In genomic region chr19:47013340-47014158, GRCm38 (mm10) we compare ENCODE assay signal across 10 mouse cellular contexts. TPM values are rescaled to one million over a fixed set of nuclear protein-coding genes. Genes with fewer than 3 reads are reported as not detected.
DNase-seq lines count a peak whose midpoint lies in the region; ATAC-seq and TF ChIP-seq lines count a peak whose summit lies in the region.
"Had no signal": no experiment of that assay in that cellular context is flagged by ENCODE, and none has a peak within 500 bp of the region (broad histone marks: within the 10 kb centered on the region; RNA-seq: fewer than 3 reads in every experiment).

No protein-coding gene starts in this region.

- H3K4me3 ChIP-seq in neural tube, embryonic 11.5 days (ENCODE audit: low read depth, low read length) = peak overlapping the region; percentile 58
- peak overlapping the region; percentile 85 for H3K4me3 ChIP-seq in hindbrain, embryonic 16.5 days (ENCODE audit: low read length)
- H3K4me3 ChIP-seq in olfactory bulb, adult 2 months (ENCODE audit: insufficient read depth, low read depth, low read length) = peak overlapping the region; percentile 57
- H3K4me3 ChIP-seq: heart, adult 2 months had no signal

- no peak for TF ChIP-seq POLR2A in olfactory bulb, adult 2 months (IDR thresholded peaks at IDR 0.05; ENCODE audit: insufficient read depth, low read depth, low read length)

- 13% methylated on average over 20 of the region's 20 CpGs for WGBS in neural tube, embryonic 11.5 days
- WGBS in hindbrain, embryonic 16.5 days = 6% methylated on average over 20 of the region's 20 CpGs
- 10% methylated on average over 20 of the region's 20 CpGs for WGBS in olfactory bulb, adult 2 months

- TF ChIP-seq CTCF in olfactory bulb, adult 2 months (IDR thresholded peaks at IDR 0.05; ENCODE audit: insufficient read depth, low read depth, low read length) = no peak

- no peaks in the 10 kb centered on the region for H3K9me3 ChIP-seq in neural tube, embryonic 11.5 days (ENCODE audit: control insufficient read depth, low read length)
- H3K9me3 ChIP-seq in hindbrain, embryonic 16.5 days (ENCODE audit: control insufficient read depth, low read length) = no peaks in the 10 kb centered on the region

- peak overlapping the region; percentile 57 for H3K9ac ChIP-seq in neural tube, embryonic 11.5 days (ENCODE audit: low read length)
- H3K9ac ChIP-seq in hindbrain, embryonic 16.5 days (ENCODE audit: low read depth, low read length) = peak overlapping the region; percentile 91
- H3K9ac ChIP-seq: liver, postnatal 0 days had no signal

- peaks cover 40% of the 10 kb centered on the region for H3K27me3 ChIP-seq in neural tube, embryonic 11.5 days (ENCODE audit: control insufficient read depth, insufficient read depth, low read length)
- peaks cover 2% of the 10 kb centered on the region for H3K27me3 ChIP-seq in hindbrain, embryonic 16.5 days (replicated peaks; ENCODE audit: control insufficient read depth, insufficient read depth, low read length)

- peak; percentile 44 to 46 for DNase-seq in cerebellum, postnatal 14 days
- DNase-seq in neural tube, embryonic 11.5 days (ENCODE audit: low spot score) = peak; percentile 34
- no peak for DNase-seq in neural tube, embryonic 10.5 days (ENCODE audit: extremely low spot score, low spot score)
- DNase-seq in testis, postnatal 14 days (ENCODE audit: low spot score) = no peak
- DNase-seq: heart, adult 2 months; liver, postnatal 0 days had no signal

- peak overlapping the region; percentile 65 for H3K4me2 ChIP-seq in neural tube, embryonic 11.5 days (ENCODE audit: low read depth)
- H3K4me2 ChIP-seq in hindbrain, embryonic 16.5 days (ENCODE audit: low read length) = peak overlapping the region; percentile 69

- ATAC-seq in cerebellum, adult (ENCODE audit: insufficient number of reproducible peaks, low FRiP score, low TSS enrichment) = no peak
- ATAC-seq in neural tube, embryonic 11.5 days (ENCODE audit: insufficient read depth, low FRiP score, low TSS enrichment) = no peak
- no peak for ATAC-seq in hindbrain, embryonic 16.5 days
- ATAC-seq in granulocyte monocyte progenitor cell, adult 5-6 weeks (replicated peaks; ENCODE audit: poor library complexity, severe bottlenecking) = no peak

- H3K27ac ChIP-seq in neural tube, embryonic 11.5 days (ENCODE audit: low read depth, low read length) = peak overlapping the region; percentile 85
- peak overlapping the region; percentile 96 for H3K27ac ChIP-seq in hindbrain, embryonic 16.5 days (ENCODE audit: low read depth, low read length)
- H3K27ac ChIP-seq in olfactory bulb, adult 2 months (ENCODE audit: insufficient read depth, low read depth, low read length) = peak overlapping the region; percentile 84
- H3K27ac ChIP-seq: heart, adult 2 months had no signal

- H3K4me1 ChIP-seq in neural tube, embryonic 11.5 days (ENCODE audit: control insufficient read depth, insufficient read depth, low read length) = peaks cover 7% of the 10 kb centered on the region; the same call in 1 of the 2 replicates
- H3K4me1 ChIP-seq in hindbrain, embryonic 16.5 days (ENCODE audit: control insufficient read depth, insufficient read depth, low read depth, low read length) = peaks cover 4% of the 10 kb centered on the region
- peaks cover 13% of the 10 kb centered on the region for H3K4me1 ChIP-seq in olfactory bulb, adult 2 months (ENCODE audit: control insufficient read depth, insufficient read depth, low read length)

- no peaks in the 10 kb centered on the region for H3K36me3 ChIP-seq in neural tube, embryonic 11.5 days (ENCODE audit: control insufficient read depth, insufficient read depth, low read length)
- no peaks in the 10 kb centered on the region for H3K36me3 ChIP-seq in hindbrain, embryonic 16.5 days (ENCODE audit: control insufficient read depth, insufficient read depth, low read length)

RNA-seq across cellular contexts. Expression of gene Ina, which starts 0.9 kb away (rescaled TPM):
- 276 and 332 TPM in 2 replicates for polyA plus RNA-seq in neural tube, embryonic 11.5 days (2014; fragmentation: Nextera tagmentation; extraction: Ambion mirVana)
- polyA plus RNA-seq in hindbrain, embryonic 16.5 days (2015; fragmentation: Nextera tagmentation; extraction: Ambion mirVana) = 413 and 454 TPM in 2 replicates
- polyA plus RNA-seq in olfactory bulb, adult 2 months (2012; ENCODE audit: insufficient read depth, insufficient read length, low replicate concordance, missing spikeins) = not detected in 2 replicates
- total RNA-seq in granulocyte monocyte progenitor cell, adult 5-6 weeks (2014; fragmentation: Nextera tagmentation) = not detected in 2 replicates
- not detected in 2 replicates for total RNA-seq in granulocyte monocyte progenitor cell, adult 5-6 weeks (2017)
- polyA plus RNA-seq: liver, postnatal 0 days had no signal

RNA-seq across cellular contexts. Expression of gene Nt5c2, which starts 1.4 kb away (rescaled TPM):
- 68.3 and 71.7 TPM in 2 replicates for polyA plus RNA-seq in neural tube, embryonic 11.5 days (2014; fragmentation: Nextera tagmentation; extraction: Ambion mirVana)
- 77.6 and 80.6 TPM in 2 replicates for polyA plus RNA-seq in hindbrain, embryonic 16.5 days (2015; fragmentation: Nextera tagmentation; extraction: Ambion mirVana)
- not detected in 2 replicates for polyA plus RNA-seq in olfactory bulb, adult 2 months (2012; ENCODE audit: insufficient read depth, insufficient read length, low replicate concordance, missing spikeins)
- 62.3 and 65.3 TPM in 2 replicates for total RNA-seq in granulocyte monocyte progenitor cell, adult 5-6 weeks (2014; fragmentation: Nextera tagmentation)
- total RNA-seq in granulocyte monocyte progenitor cell, adult 5-6 weeks (2017) = 67.6 and 84.5 TPM in 2 replicates

RNA-seq across cellular contexts. Expression of gene Pcgf6, which starts 37.2 kb away (rescaled TPM):
- 31.0 and 33.5 TPM in 2 replicates for polyA plus RNA-seq in neural tube, embryonic 11.5 days (2014; fragmentation: Nextera tagmentation; extraction: Ambion mirVana)
- 26.8 and 30.2 TPM in 2 replicates for polyA plus RNA-seq in hindbrain, embryonic 16.5 days (2015; fragmentation: Nextera tagmentation; extraction: Ambion mirVana)
- not detected in 2 replicates for polyA plus RNA-seq in olfactory bulb, adult 2 months (2012; ENCODE audit: insufficient read depth, insufficient read length, low replicate concordance, missing spikeins)
- total RNA-seq in granulocyte monocyte progenitor cell, adult 5-6 weeks (2014; fragmentation: Nextera tagmentation) = 21.3 and 24.9 TPM in 2 replicates
- total RNA-seq in granulocyte monocyte progenitor cell, adult 5-6 weeks (2017) = 10.0 and 11.3 TPM in 2 replicates

RNA-seq across cellular contexts. Expression of gene Taf5, which starts 54.0 kb away (rescaled TPM):
- polyA plus RNA-seq in neural tube, embryonic 11.5 days (2014; fragmentation: Nextera tagmentation; extraction: Ambion mirVana) = 10.3 and 12.8 TPM in 2 replicates
- 4.4 and 4.9 TPM in 2 replicates for polyA plus RNA-seq in hindbrain, embryonic 16.5 days (2015; fragmentation: Nextera tagmentation; extraction: Ambion mirVana)
- polyA plus RNA-seq in olfactory bulb, adult 2 months (2012; ENCODE audit: insufficient read depth, insufficient read length, low replicate concordance, missing spikeins) = not detected in 2 replicates
- 6.3 and 9.9 TPM in 2 replicates for total RNA-seq in granulocyte monocyte progenitor cell, adult 5-6 weeks (2014; fragmentation: Nextera tagmentation)
- 25.3 and 27.4 TPM in 2 replicates for total RNA-seq in granulocyte monocyte progenitor cell, adult 5-6 weeks (2017)

Comparison
In these comparisons a context has a peak if more than half of its experiments do, and no peak if none do; other contexts are left out.
1. DNase-seq: peak in cerebellum, postnatal 14 days (2 of 2) and neural tube, embryonic 11.5 days (single experiment); none in neural tube, embryonic 10.5 days (single experiment) and testis, postnatal 14 days (single experiment).
2. Peak in every context shown above with its lines, with median percentiles within 50 percentile points of each other: H3K27ac ChIP-seq and H3K4me3 ChIP-seq.